Mouse (Mus musculus): Measurements from ENCODE around the gene Lrrc8d. TPM values are rescaled to one million over a fixed set of nuclear protein-coding genes. Genes with fewer than 3 reads are reported as not detected.

Lrrc8d gene
- total and polyA plus RNA-seq, 3 experiments = 7.0 to 26.1 (median 16.6) TPM

- TF ChIP-seq USF2 (conservative IDR thresholded peaks at IDR 0.05; ENCODE audit: low read depth, low read length) = peak; percentile 37; the same call in 1 of the 2 replicates
Observed at GRCm38 (mm10) chr5:105699141-105700069, at the start of gene Lrrc8d (continued).

GRCm38 (mm10) chr5:105650728-105651479 is 48.9 kb upstream of the Lrrc8d start:
- Histone ChIP-seq H3K79me2 (replicated peaks; ENCODE audit: control insufficient read depth, extremely low read depth, insufficient read depth, poor library complexity, severe bottlenecking) (no peaks in the 10 kb centered on the region), H3K4me1 (ENCODE audit: control insufficient read depth in 1 of 2, insufficient read depth in 2 of 2) (peaks cover 14 to 60% of the 10 kb centered on the region in 2 experiments), H3K27me3 (replicated peaks) (no peaks in the 10 kb centered on the region), H3K27ac (ENCODE audit: insufficient read depth, low read depth) (peak overlapping the region; percentile 24; the same call in 1 of the 2 replicates), H3K4me2 (ENCODE audit: insufficient read depth, low read depth, poor library complexity, severe bottlenecking) (peak overlapping the region; percentile 70), H3K9ac (ENCODE audit: insufficient read depth, low read depth) (peak overlapping the region; percentile 95), H3K9me3 (replicated peaks; ENCODE audit: low read length) (no peaks in the 10 kb centered on the region), H3K4me3 (replicated peaks in 1 of 3; ENCODE audit: low read depth in 2 of 3, low read length in 2 of 3, poor library complexity in 1 of 3) (peak overlapping the region; percentile 68 to 81 (median 76)), H3K36me3 (replicated peaks in 1 of 2; ENCODE audit: control insufficient read depth in 1 of 2, insufficient read depth in 1 of 2, low read length in 1 of 2) (peaks cover 0 to 14% of the 10 kb centered on the region in 2 experiments)
- in situ Hi-C loops (cut with MboI; ENCODE audit: low pct_ligation_motif_present, low pct_unique_long_range_greater_than_20kb, low sequenced_read_pairs) = loop anchor here (5.0 kb wide), 2 partner anchors 154 to 244 kb away; no protein-coding TSS in a partner anchor
- dilution Hi-C loops (cut with MboI; ENCODE audit: extremely low pct_ligation_motif_present, extremely low pct_unique_long_range_greater_than_20kb, low sequenced_read_pairs) = no loop called here
- TF ChIP-seq CHD2 (IDR thresholded peaks at IDR 0.05; ENCODE audit: low read length) (no peak), SMC3 (IDR thresholded peaks at IDR 0.05; ENCODE audit: low read depth, low read length) (no peak), USF2 (conservative IDR thresholded peaks at IDR 0.05; ENCODE audit: low read depth, low read length) (no peak), ELF1 (IDR thresholded peaks at IDR 0.05; ENCODE audit: low read depth, low read length) (peak; percentile 61), UBTF (IDR thresholded peaks at IDR 0.05; ENCODE audit: low read depth, low read length) (no peak), ZNF384 (IDR thresholded peaks at IDR 0.05; ENCODE audit: low read depth, low read length) (peak; percentile 50), POLR2A (IDR thresholded peaks at IDR 0.05; ENCODE audit: low read depth, low read length) (peak; percentile 77), EP300 (IDR thresholded peaks at IDR 0.05; ENCODE audit: low read length) (no peak), MXI1 (IDR thresholded peaks at IDR 0.05; ENCODE audit: low read depth, low read length) (no peak), GABPA (IDR thresholded peaks at IDR 0.05; ENCODE audit: insufficient replicate concordance, low read depth, low read length) (no peak), MEF2A (IDR thresholded peaks at IDR 0.05; ENCODE audit: borderline replicate concordance, low read depth, low read length) (0 out of 2 replicates have a peak, but pooled peaks have one; percentile 7), TBP (conservative IDR thresholded peaks at IDR 0.05; ENCODE audit: low read depth, low read length) (peak; percentile 86), ZC3H11A (IDR thresholded peaks at IDR 0.05; ENCODE audit: low read depth, low read length) (no peak), CTCF (conservative IDR thresholded peaks at IDR 0.05 in 1 of 2, IDR thresholded peaks at IDR 0.05 in 1 of 2; ENCODE audit: low read depth in 2 of 2, low read length in 2 of 2) (no peak), ZKSCAN1 (IDR thresholded peaks at IDR 0.05; ENCODE audit: borderline replicate concordance, low read depth, low read length) (no peak), MYC (IDR thresholded peaks at IDR 0.05; ENCODE audit: low read depth, low read length) (no peak), PAX5 (IDR thresholded peaks at IDR 0.05; ENCODE audit: low read length) (no peak), HCFC1 (IDR thresholded peaks at IDR 0.05; ENCODE audit: low read depth, low read length) (peak; percentile 30; the same call in 1 of the 2 replicates), NELFE (IDR thresholded peaks at IDR 0.05; ENCODE audit: low read depth, low read length) (0 out of 2 replicates have a peak, but pooled peaks have one; percentile 38), E2F4 (IDR thresholded peaks at IDR 0.05; ENCODE audit: insufficient replicate concordance, low read depth, low read length) (no peak), POLR2AphosphoS2 (IDR thresholded peaks at IDR 0.05; ENCODE audit: low read depth, low read length) (no peak), ZMIZ1 (IDR thresholded peaks at IDR 0.05; ENCODE audit: low read depth, low read length) (peak; percentile 13; the same call in 1 of the 2 replicates), TCF12 (IDR thresholded peaks at IDR 0.05; ENCODE audit: low read depth, low read length) (no peak), IRF4 (IDR thresholded peaks at IDR 0.05; ENCODE audit: low read depth, low read length) (peak; percentile 22; the same call in 1 of the 2 replicates)
- DNase-seq (ENCODE audit: extremely low read depth) = peak; percentile 76

Measured in CH12.LX (cell line).